Mouse (Mus musculus) limb, embryonic 14.5 days (tissue): Measurements from ENCODE around the gene Exd2. TPM values are rescaled to one million over a fixed set of nuclear protein-coding genes. Genes with fewer than 3 reads are reported as not detected.

Experiments
- ATAC-seq: fragments of 200-750 bp; cut with Nextera tagmentation; 2 replicates; pipeline ENCODE4 v1.8.0; 2017; ENCODE audit warnings: low read depth, moderate number of reproducible peaks, moderate TSS enrichment; ENCODE audit not compliant: low FRiP score
- DNase-seq: peaks from one replicate; pipeline ENCODE4 v3.0.0-alpha.2; 2015; ENCODE audit warnings: low spot score
- H3K27ac ChIP-seq: fragments of 300-500 bp; sonication (generic); replicated peaks from 2 replicates; pipeline ENCODE4 v1.5.1; 2014; ENCODE audit warnings: low read depth, mild to moderate bottlenecking, low read length, moderate library complexity, mixed read lengths
- H3K27me3 ChIP-seq: fragments of 300-500 bp; sonication (generic); 2 replicates; pipeline ENCODE4 v1.6.1; 2014; ENCODE audit warnings: low read length, mixed read lengths; ENCODE audit not compliant: control insufficient read depth, insufficient read depth
- H3K36me3 ChIP-seq: fragments of 300-500 bp; sonication (generic); 2 replicates; pipeline ENCODE4 v1.6.1; 2014; ENCODE audit warnings: mild to moderate bottlenecking, low read length, moderate library complexity, mixed read lengths; ENCODE audit not compliant: control insufficient read depth, insufficient read depth
- H3K4me1 ChIP-seq: fragments of 300-500 bp; sonication (generic); 2 replicates; pipeline ENCODE4 v1.6.1; 2014; ENCODE audit warnings: antibody characterized with exemption, low read length, mixed read lengths; ENCODE audit not compliant: control insufficient read depth, insufficient read depth
- H3K4me2 ChIP-seq: fragments of 300-500 bp; sonication (generic); replicated peaks from 2 replicates; pipeline ENCODE4 v1.6.1; 2014; ENCODE audit warnings: low read depth, mild to moderate bottlenecking, low read length, moderate library complexity; ENCODE audit not compliant: severe bottlenecking
- H3K4me3 ChIP-seq: fragments of 300-500 bp; sonication (generic); replicated peaks from 2 replicates; pipeline ENCODE4 v1.5.1; 2014; ENCODE audit warnings: low read length
- H3K9ac ChIP-seq: fragments of 300-500 bp; sonication (generic); 2 replicates; pipeline ENCODE4 v1.6.1; 2014; ENCODE audit warnings: mild to moderate bottlenecking, low read depth, low read length, moderate library complexity; ENCODE audit not compliant: severe bottlenecking
- H3K9me3 ChIP-seq: fragments of 300-500 bp; sonication (generic); 2 replicates; pipeline ENCODE4 v1.6.1; 2016; ENCODE audit warnings: low read length; ENCODE audit not compliant: control insufficient read depth
- POLR2A ChIP-seq: fragments of 200-500 bp; IDR thresholded peaks from 2 replicates; pipeline ENCODE4 v1.8.0; 2012; ENCODE audit warnings: inconsistent platforms, mild to moderate bottlenecking, moderate library complexity, borderline replicate concordance; ENCODE audit not compliant: insufficient read depth, insufficient read length; ENCODE audit errors: extremely low read depth
- WGBS: fragments of 180-500 bp; shearing (Covaris S2); extraction: QIAGEN DNeasy Blood & Tissue Kit; methylation state at CpG from one replicate; pipeline ENCODE4 v1.1.7; 2014; 5-methylcytosine and 5-hydroxymethylcytosine counted together
- polyA plus RNA-seq, 2 experiments: library from polyadenylated mRNA; depleted of rRNA in 1 of 2; stranded (reverse) in 1 of 2; unstranded in 1 of 2; fragments of >200 nt; fragmentation: Nextera tagmentation in 1 of 2; extraction: Ambion mirVana in 1 of 2; gene quantifications; 2 replicates each; pipeline versions ENCODE4 v1.2.1 to v1.2.3; 2012 to 2014

The Exd2 gene
- polyA plus RNA-seq, 2 experiments: 22.8 to 30.5 TPM

- no peaks in the 10 kb centered on the region for H3K27me3 ChIP-seq
- H3K9me3 ChIP-seq: no peaks in the 10 kb centered on the region
- no peak for TF ChIP-seq POLR2A
- WGBS: 89% methylated on average over 1 of the region's 1 CpGs
- ATAC-seq (no peak), DNase-seq (no peak)
- H3K36me3 ChIP-seq: peaks cover 28% of the 10 kb centered on the region; the same call in 1 of the 2 replicates
- H3K4me1 ChIP-seq: no peaks in the 10 kb centered on the region
- H3K27ac ChIP-seq: no peak overlapping the region
- no peak overlapping the region for H3K4me2 ChIP-seq
- H3K4me3 ChIP-seq: no peak overlapping the region
- no peak overlapping the region for H3K9ac ChIP-seq
Observed at GRCm38 (mm10) chr12:80495691-80496090, 32.8 kb downstream of the Exd2 start.

DNA sequence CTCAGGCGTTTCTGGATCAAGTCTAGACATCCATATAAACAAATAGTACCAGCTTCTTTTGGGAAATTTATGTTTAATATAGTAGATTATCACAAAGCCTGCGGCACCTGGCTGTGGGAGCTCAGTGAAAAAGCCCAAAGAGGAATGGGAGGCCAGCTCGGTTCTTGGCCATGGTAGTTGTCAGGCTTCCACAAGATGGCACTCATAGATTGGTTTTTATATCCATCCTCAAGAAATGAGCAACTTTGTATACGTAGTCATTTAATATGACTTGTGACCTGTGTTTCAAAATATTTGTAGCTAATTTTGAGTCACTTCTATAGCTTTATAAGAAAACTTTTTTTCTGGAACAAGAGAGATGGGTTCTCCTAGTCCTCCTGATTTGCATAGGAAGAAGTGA is 35.5 kb downstream of the Exd2 start:
- Histone ChIP-seq H3K4me1 (no peaks in the 10 kb centered on the region), H3K27me3 (no peaks in the 10 kb centered on the region), H3K4me3 (no peak overlapping the region), H3K4me2 (no peak overlapping the region), H3K9ac (no peak overlapping the region), H3K36me3 (peaks cover 11% of the 10 kb centered on the region; the same call in 1 of the 2 replicates), H3K9me3 (no peaks in the 10 kb centered on the region), H3K27ac (no peak overlapping the region)
- no peak for TF ChIP-seq POLR2A
- no peak for ATAC-seq
- WGBS: 58% methylated on average over 4 of the region's 4 CpGs
- DNase-seq: peak; percentile 52

- no peak for TF ChIP-seq POLR2A
- H3K4me2 ChIP-seq: no peak overlapping the region
- no peak overlapping the region for H3K9ac ChIP-seq
- no peak overlapping the region for H3K4me3 ChIP-seq
- H3K27me3 ChIP-seq: no peaks in the 10 kb centered on the region
- no peak for ATAC-seq
- H3K4me1 ChIP-seq: no peaks in the 10 kb centered on the region
- H3K9me3 ChIP-seq: no peaks in the 10 kb centered on the region
- 37% methylated on average over 1 of the region's 1 CpGs for WGBS
- H3K27ac ChIP-seq: no peak overlapping the region
- peaks cover 8% of the 10 kb centered on the region; the same call in 1 of the 2 replicates for H3K36me3 ChIP-seq
- no peak for DNase-seq
Observed at GRCm38 (mm10) chr12:80500506-80500905, 37.6 kb downstream of the Exd2 start.

GRCm38 (mm10) chr12:80504718-80505117 is 41.8 kb downstream of the Exd2 start:
- H3K4me2 ChIP-seq: no peak overlapping the region
- H3K27me3 ChIP-seq: no peaks in the 10 kb centered on the region
- WGBS: 57% methylated on average over 5 of the region's 5 CpGs
- peak; percentile 81 for DNase-seq
- TF ChIP-seq POLR2A: no peak
- no peak overlapping the region for H3K4me3 ChIP-seq
- no peaks in the 10 kb centered on the region for H3K9me3 ChIP-seq
- no peaks in the 10 kb centered on the region for H3K36me3 ChIP-seq
- H3K27ac ChIP-seq: no peak overlapping the region
- H3K4me1 ChIP-seq: 0 out of 2 replicates have a peak, but pooled peaks cover 2% of the 10 kb centered on the region
- H3K9ac ChIP-seq: no peak overlapping the region
- peak; percentile 77 for ATAC-seq

DNA sequence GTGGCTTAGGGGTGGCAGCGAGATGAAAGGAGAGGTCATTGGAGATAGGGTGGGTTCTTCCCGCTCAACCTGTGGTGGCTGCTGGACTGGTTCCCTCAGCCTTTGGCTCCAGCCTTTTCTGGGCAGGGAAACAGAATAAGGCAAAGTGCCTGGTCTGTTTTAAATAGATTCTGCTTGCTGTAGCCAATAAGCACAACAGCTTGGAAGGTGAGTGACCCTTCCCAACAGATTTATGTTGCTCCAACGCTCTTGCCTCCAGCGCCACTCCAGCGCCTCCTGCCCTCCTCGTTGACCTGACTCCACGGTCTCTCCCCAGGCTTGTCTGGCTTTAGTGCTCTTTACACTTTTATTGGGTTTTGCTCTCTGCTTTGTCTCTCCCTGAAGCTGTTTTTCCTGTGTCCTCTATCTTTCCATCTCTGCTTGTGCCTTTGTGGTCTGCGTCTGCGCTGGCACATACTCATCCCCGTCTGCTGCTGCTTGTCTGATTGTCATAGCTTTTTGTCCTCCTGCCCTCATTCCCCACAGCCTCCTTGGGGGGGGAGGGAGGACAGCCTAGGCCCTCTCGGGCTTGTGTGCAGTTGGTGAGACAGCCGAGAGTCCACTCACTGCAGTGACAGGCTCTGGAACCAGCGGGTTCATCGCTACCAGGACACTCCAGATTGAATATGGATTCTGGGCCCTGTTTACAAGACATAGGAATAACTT is 44.3 kb downstream of the Exd2 start:
- WGBS: 32% methylated on average over 14 of the region's 14 CpGs

GRCm38 (mm10) chr12:80517977-80518376 is 55.1 kb downstream of the Exd2 start, which contains the start of gene Galnt16:
TSS of gene Galnt16 (plus strand) at chr12:80518277.
- TF ChIP-seq POLR2A: no peak
- 0 out of 2 replicates have a peak, but pooled peaks cover 3% of the 10 kb centered on the region for H3K4me1 ChIP-seq
- H3K36me3 ChIP-seq: no peaks in the 10 kb centered on the region
- peak within 1 kb of the TSS; percentile 69 for H3K9ac ChIP-seq
- ATAC-seq (no peak), DNase-seq (no peak)
- H3K4me2 ChIP-seq: peak within 1 kb of the TSS; percentile 94
- peaks cover 33% of the 10 kb centered on the region for H3K27me3 ChIP-seq
- WGBS: 6% methylated on average over 14 of the region's 14 CpGs
- peak within 1 kb of the TSS; percentile 67 for H3K4me3 ChIP-seq
- H3K27ac ChIP-seq: no peak within 1 kb of the TSS
- no peaks in the 10 kb centered on the region for H3K9me3 ChIP-seq

More for the DNA sequence above, 44.3 kb downstream of the Exd2 start:
- Histone ChIP-seq H3K4me3 (no peak overlapping the region), H3K4me1 (0 out of 2 replicates have a peak, but pooled peaks cover 2% of the 10 kb centered on the region), H3K9ac (peak overlapping the region; percentile 12; the same call in 1 of the 2 replicates), H3K27ac (no peak overlapping the region), H3K9me3 (no peaks in the 10 kb centered on the region), H3K4me2 (no peak overlapping the region), H3K27me3 (no peaks in the 10 kb centered on the region), H3K36me3 (no peaks in the 10 kb centered on the region)
- DNase-seq (no peak), ATAC-seq (no peak)
- no peak for TF ChIP-seq POLR2A
